Mouse (Mus musculus): Measurements from ENCODE around the gene Sbpl.

The Sbpl gene

DNA sequence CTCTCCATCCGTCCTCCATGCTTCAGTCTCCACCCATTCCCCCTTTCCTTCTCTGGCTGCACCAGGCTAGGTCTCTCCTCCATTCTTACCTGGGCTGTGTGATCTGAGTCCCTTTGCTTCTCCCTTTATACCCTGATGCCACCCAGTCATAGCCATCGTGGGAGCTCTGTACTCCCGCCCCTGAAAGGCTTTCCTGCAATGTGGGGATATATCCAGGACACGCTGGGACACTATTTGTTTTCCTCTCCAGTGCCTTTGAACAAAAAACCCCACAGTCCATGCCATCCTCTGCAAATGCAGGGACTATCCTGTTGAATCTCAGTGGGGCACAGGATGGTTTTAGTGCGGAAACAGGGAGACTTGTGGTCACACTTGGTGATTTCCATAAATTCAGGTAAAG, at the start of gene Sbpl:
Sbpl (minus strand) TSS at position 101 of the 400 bp plus-strand sequence.
- no peak for DNase-seq (ENCODE audit: low spot score in 2 of 2)

DNA sequence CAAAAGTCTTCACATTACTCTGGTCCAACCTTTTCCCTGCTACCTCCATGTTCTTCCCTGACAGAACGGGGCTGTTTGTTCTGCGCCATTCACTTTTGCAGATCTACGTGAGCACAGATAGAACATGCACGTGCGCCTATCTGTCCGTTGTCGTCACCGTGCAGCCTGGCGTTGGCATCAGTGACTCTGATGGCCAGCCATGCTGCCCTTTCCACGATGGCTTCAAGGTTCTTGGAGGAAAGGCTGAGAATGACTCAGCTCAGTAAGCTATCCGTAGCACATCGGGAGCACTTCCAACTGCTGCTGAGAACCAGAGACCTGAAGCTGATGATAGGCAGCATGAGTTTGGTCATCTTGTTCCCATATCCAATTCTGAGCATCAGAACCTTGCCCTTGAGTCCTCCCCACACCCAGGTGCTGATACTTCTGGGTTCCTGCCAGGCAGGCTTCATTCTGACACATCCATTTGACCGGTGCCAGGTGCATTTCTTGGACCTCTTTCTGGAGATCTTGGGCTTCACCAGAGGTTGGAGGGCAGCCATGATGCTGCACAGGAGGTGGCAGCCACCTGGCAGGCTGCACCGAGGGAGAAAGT, 49.1 kb upstream of the Sbpl start:
- DNase-seq (ENCODE audit: low spot score in 2 of 2): no peak

DNA sequence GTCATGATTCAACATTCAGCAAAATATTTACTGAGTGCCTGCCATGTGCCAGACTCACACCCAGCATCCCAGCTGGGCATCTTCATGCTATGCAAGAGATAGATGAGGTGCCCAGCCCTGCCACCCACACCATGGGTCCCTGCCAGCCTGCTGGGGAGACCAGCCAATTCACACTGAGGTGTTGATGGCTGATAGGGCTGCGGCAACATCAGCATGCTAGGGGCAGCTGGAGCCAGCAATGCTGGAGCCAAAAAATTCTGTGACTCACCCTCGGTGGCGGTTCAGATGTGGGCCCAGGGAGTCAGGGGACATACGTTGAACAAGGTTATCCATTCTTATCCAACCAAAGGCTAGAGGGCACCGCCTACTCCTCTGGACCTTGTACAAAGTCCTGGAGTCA, 45.3 kb upstream of the Sbpl start:
- DNase-seq (ENCODE audit: low spot score in 2 of 2): peak; percentile 32 to 49

DNA sequence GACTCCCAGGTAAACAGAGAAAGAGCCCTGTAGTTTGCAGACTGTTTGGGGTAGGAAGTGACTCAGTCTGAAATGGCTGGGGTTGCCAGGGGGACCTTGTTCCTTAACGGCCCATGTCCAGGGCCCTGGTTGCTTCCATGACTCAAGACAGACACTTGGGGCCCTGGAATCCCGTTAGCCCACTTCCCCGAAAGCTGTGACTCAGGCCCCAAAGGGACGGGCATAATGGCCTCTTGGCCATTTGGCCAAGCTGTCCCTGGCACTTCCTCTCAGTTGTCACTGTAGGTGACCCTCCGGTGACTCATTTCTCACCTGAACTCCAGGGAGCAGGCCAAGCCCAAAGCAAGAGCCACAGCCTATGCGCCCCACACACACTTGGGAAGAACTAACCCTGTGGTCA, 43.3 kb upstream of the Sbpl start:
- DNase-seq (ENCODE audit: low spot score in 2 of 2): peak; percentile 50 to 55

GRCm38 (mm10) chr17:23997901-23998300, 42.8 kb upstream of the Sbpl start, which contains the start of gene Prss22:
Prss22 (minus strand) TSS chr17:23998100.
- peak; percentile 74 to 76 for DNase-seq (ENCODE audit: low spot score in 2 of 2)

- DNase-seq (ENCODE audit: low spot score in 2 of 2): no peak
Measured at GRCm38 (mm10) chr17:23995421-23995820, 40.3 kb upstream of the Sbpl start.

DNA sequence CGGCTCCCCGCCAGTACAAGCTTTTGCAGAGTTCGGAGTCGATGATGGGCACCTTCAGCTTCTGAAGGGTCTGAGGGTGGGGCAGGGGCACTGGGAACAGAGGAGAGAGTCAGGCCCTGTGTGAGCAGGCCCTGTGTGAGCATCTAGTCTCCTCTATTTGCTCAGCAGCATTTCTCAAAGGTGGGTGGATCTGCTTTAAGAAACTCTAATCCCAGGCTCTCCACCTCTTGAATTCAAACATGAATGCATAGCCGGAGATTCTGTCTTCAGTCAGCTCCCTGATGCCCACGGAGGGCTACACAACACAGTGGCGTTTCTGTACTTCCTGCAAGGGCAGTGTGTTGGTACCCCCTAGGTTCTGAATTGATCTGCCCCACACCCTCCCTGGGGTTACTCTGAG, 39.6 kb upstream of the Sbpl start:
- no peak for DNase-seq (ENCODE audit: low spot score in 2 of 2)

DNA sequence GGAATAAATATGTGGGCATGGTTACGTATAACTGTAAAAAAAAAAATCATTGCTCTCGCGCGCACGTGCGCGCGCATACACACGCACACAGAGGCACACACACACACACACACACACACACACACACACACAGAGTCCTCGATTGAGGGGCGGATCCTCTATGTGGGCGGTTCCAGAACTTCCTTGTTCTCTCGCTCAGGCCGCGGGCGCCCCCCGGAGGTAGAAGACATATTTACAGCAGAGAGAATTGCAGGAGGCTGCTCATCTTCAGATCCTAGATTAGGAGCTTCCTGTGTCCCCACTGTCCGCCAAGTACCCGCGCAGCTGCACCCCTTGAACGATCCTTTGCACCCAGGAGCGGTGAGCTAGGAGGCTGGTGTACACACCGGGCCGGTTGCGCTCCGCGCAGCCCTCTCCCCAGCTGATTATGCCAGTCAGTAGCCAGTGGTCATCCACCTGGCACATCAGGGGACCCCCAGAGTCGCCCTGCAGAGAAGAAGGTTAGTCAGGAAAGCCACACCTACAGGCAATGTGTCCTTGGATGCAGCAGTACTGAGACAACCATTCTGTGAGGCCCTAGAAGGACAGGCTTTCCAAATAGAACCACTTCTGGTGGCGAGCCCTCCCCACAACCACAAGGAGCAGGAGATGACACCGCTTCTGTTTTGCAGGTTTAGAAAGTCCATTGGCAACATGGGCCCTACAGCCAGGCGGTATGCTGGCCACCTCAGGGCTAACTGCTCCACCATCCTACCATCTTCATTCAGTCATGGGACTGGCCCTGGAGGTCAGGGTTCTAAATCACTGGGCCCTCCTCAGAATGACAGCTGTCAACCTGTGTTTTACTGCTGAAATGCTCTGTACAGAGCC, 38.7 kb upstream of the Sbpl start:
- DNase-seq (ENCODE audit: low spot score in 2 of 2): peak; percentile 91 to 93

GRCm38 (mm10) chr17:23992789-23993553, 37.9 kb upstream of the Sbpl start:
- DNase-seq (ENCODE audit: low spot score in 2 of 2): no peak

GRCm38 (mm10) chr17:23989802-23990201, 34.7 kb upstream of the Sbpl start:
- no peak for DNase-seq (ENCODE audit: low spot score in 2 of 2)

GRCm38 (mm10) chr17:23984989-23985388, 29.9 kb upstream of the Sbpl start:
- no peak for DNase-seq (ENCODE audit: low spot score in 2 of 2)

- DNase-seq (ENCODE audit: low spot score in 2 of 2): no peak
Measured at GRCm38 (mm10) chr17:23982912-23983311, 27.8 kb upstream of the Sbpl start.

DNA sequence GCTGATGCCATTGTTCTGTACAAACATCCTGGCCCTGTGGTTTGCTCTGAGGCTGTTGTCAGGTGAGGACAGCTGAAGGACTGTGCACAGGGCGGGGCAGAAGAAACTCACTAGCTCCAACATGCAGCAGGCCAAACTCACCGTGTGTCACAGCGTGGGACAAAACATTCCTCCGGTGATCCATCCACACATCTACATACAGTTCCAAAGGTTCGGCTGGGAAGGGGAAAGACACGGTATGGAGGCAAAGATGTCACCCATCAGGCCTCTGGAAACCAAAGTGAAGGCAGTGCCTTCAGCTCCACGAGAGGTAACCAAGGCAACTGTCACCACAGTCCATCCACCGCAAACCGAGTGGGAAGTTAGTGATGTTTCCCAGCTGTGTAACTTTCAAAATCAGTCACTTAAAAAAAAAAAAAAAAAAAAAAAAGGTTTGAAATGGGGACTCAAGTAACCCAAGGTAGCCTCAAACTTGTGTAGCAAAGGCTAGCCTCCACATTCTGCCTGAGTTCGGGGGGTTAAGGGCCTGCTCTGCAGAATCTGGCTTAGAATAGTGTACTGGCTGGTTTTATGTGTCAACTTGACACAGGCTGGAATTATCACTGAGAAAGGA, 25.3 kb upstream of the Sbpl start, which contains the start of gene Prss30:
Prss30 (minus strand) TSS at position 270 of the 613 bp plus-strand sequence.
- no peak for DNase-seq (ENCODE audit: low spot score in 2 of 2)

- DNase-seq (ENCODE audit: low spot score in 2 of 2): no peak
Measured at GRCm38 (mm10) chr17:23979471-23979870, 24.4 kb upstream of the Sbpl start.

GRCm38 (mm10) chr17:23976665-23977064, 21.6 kb upstream of the Sbpl start:
- no peak for DNase-seq (ENCODE audit: low spot score in 2 of 2)

GRCm38 (mm10) chr17:23971315-23971714, 16.2 kb upstream of the Sbpl start:
- no peak for DNase-seq (ENCODE audit: low spot score in 2 of 2)

- peak; percentile 68 to 75 for DNase-seq (ENCODE audit: low spot score in 2 of 2)
Measured at GRCm38 (mm10) chr17:23969231-23969630, 14.2 kb upstream of the Sbpl start.

GRCm38 (mm10) chr17:23968780-23969179, 13.7 kb upstream of the Sbpl start:
- no peak for DNase-seq (ENCODE audit: low spot score in 2 of 2)

- DNase-seq (ENCODE audit: low spot score in 2 of 2): peak; percentile 41 to 51
Measured at GRCm38 (mm10) chr17:23966658-23967401, 11.8 kb upstream of the Sbpl start.

GRCm38 (mm10) chr17:23965805-23966425, 10.8 kb upstream of the Sbpl start:
- no peak for DNase-seq (ENCODE audit: low spot score in 2 of 2)
